Mouse (Mus musculus) midbrain, embryonic 10.5 days (tissue): ENCODE data around the gene Muc4. TPM values are rescaled to one million over a fixed set of nuclear protein-coding genes. Genes with fewer than 3 reads are reported as not detected.

ENCODE experiments used
- DNase-seq: peaks from one replicate; pipeline ENCODE4 v3.0.0-alpha.2; 2017; ENCODE audit warnings: low spot score
- H3K27ac ChIP-seq: fragments of 300-500 bp; sonication (generic); replicated peaks from 2 replicates; pipeline ENCODE4 v1.5.1; 2016; ENCODE audit warnings: mild to moderate bottlenecking
- H3K27me3 ChIP-seq: fragments of 300-500 bp; sonication (generic); 2 replicates; pipeline ENCODE4 v1.6.1; 2016; ENCODE audit warnings: low read depth, mild to moderate bottlenecking; ENCODE audit not compliant: poor library complexity, severe bottlenecking
- H3K36me3 ChIP-seq: fragments of 300-500 bp; sonication (generic); 2 replicates; pipeline ENCODE4 v1.6.1; 2016; ENCODE audit warnings: mild to moderate bottlenecking, moderate library complexity
- H3K4me1 ChIP-seq: fragments of 300-500 bp; sonication (generic); 2 replicates; pipeline ENCODE4 v1.6.1; 2016
- H3K4me3 ChIP-seq: fragments of 300-500 bp; sonication (generic); 2 replicates; pipeline ENCODE4 v1.5.1; 2016; ENCODE audit warnings: mild to moderate bottlenecking, moderate library complexity
- H3K9me3 ChIP-seq: fragments of 300-500 bp; sonication (generic); replicated peaks from 2 replicates; pipeline ENCODE4 v1.6.1; 2016; ENCODE audit warnings: mild to moderate bottlenecking
- WGBS: fragments of 180-500 bp; shearing (Covaris S2); methylation state at CpG from one replicate; pipeline ENCODE4 v1.1.7; 2016; 5-methylcytosine and 5-hydroxymethylcytosine counted together
- polyA plus RNA-seq: library from polyadenylated mRNA; unstranded; fragments of >200 nt; fragmentation: Nextera tagmentation; extraction: Ambion mirVana; gene quantifications from 2 replicates; pipeline ENCODE4 v1.2.1, GENCODE M21; 2016

The Muc4 gene
- polyA plus RNA-seq, 1 experiment from 2014 or later = 1.5 TPM

GRCm38 (mm10) chr16:32708457-32709033, 27.1 kb upstream of the Muc4 start:
- WGBS = 84% methylated on average over 10 of the region's 10 CpGs
- Histone ChIP-seq H3K4me3 (no peak overlapping the region), H3K36me3 (no peaks in the 10 kb centered on the region), H3K9me3 (no peaks in the 10 kb centered on the region), H3K27ac (peak overlapping the region; percentile 23; the same call in 1 of the 2 replicates), H3K27me3 (no peaks in the 10 kb centered on the region), H3K4me1 (peaks cover 36% of the 10 kb centered on the region)
- no peak for DNase-seq

GRCm38 (mm10) chr16:32709116-32709515, 26.6 kb upstream of the Muc4 start:
- no peaks in the 10 kb centered on the region for H3K27me3 ChIP-seq
- 89% methylated on average over 8 of the region's 8 CpGs for WGBS
- H3K27ac ChIP-seq = no peak overlapping the region
- H3K4me3 ChIP-seq = no peak overlapping the region
- no peak for DNase-seq
- peaks cover 32% of the 10 kb centered on the region for H3K4me1 ChIP-seq
- H3K9me3 ChIP-seq = no peaks in the 10 kb centered on the region
- H3K36me3 ChIP-seq = no peaks in the 10 kb centered on the region

- Histone ChIP-seq H3K4me1 (peaks cover 23% of the 10 kb centered on the region), H3K9me3 (no peaks in the 10 kb centered on the region), H3K27ac (no peak overlapping the region), H3K36me3 (no peaks in the 10 kb centered on the region), H3K27me3 (0 out of 2 replicates have a peak, but pooled peaks cover 3% of the 10 kb centered on the region), H3K4me3 (no peak overlapping the region)
- no peak for DNase-seq
- 80% methylated on average over 14 of the region's 14 CpGs for WGBS
Observed at GRCm38 (mm10) chr16:32710426-32711070, 25.1 kb upstream of the Muc4 start.

- no peak overlapping the region for H3K4me3 ChIP-seq
- H3K36me3 ChIP-seq = no peaks in the 10 kb centered on the region
- 86% methylated on average over 11 of the region's 11 CpGs for WGBS
- peaks cover 20% of the 10 kb centered on the region for H3K4me1 ChIP-seq
- H3K27me3 ChIP-seq = peaks cover 3% of the 10 kb centered on the region; the same call in 1 of the 2 replicates
- H3K9me3 ChIP-seq = no peaks in the 10 kb centered on the region
- no peak overlapping the region for H3K27ac ChIP-seq
- DNase-seq = no peak
Observed at GRCm38 (mm10) chr16:32712202-32712601, 23.5 kb upstream of the Muc4 start.

GRCm38 (mm10) chr16:32713556-32713955, 22.1 kb upstream of the Muc4 start:
- WGBS = 82% methylated on average over 6 of the region's 6 CpGs
- no peak overlapping the region for H3K27ac ChIP-seq
- H3K9me3 ChIP-seq = no peaks in the 10 kb centered on the region
- DNase-seq = no peak
- H3K4me1 ChIP-seq = peaks cover 7% of the 10 kb centered on the region
- no peak overlapping the region for H3K4me3 ChIP-seq
- peaks cover 3% of the 10 kb centered on the region; the same call in 1 of the 2 replicates for H3K27me3 ChIP-seq
- H3K36me3 ChIP-seq = no peaks in the 10 kb centered on the region

- no peaks in the 10 kb centered on the region for H3K36me3 ChIP-seq
- no peaks in the 10 kb centered on the region for H3K9me3 ChIP-seq
- no peak for DNase-seq
- peaks cover 3% of the 10 kb centered on the region; the same call in 1 of the 2 replicates for H3K27me3 ChIP-seq
- H3K4me1 ChIP-seq = no peaks in the 10 kb centered on the region
- no peak overlapping the region for H3K27ac ChIP-seq
- 29% methylated on average over 13 of the region's 13 CpGs for WGBS
- no peak overlapping the region for H3K4me3 ChIP-seq
Observed at GRCm38 (mm10) chr16:32715364-32715763, 20.3 kb upstream of the Muc4 start.

GRCm38 (mm10) chr16:32723163-32723562, 12.5 kb upstream of the Muc4 start:
- H3K9me3 ChIP-seq = no peaks in the 10 kb centered on the region
- WGBS = 82% methylated on average over 7 of the region's 7 CpGs
- H3K36me3 ChIP-seq = no peaks in the 10 kb centered on the region
- no peak for DNase-seq
- H3K4me3 ChIP-seq = no peak overlapping the region
- H3K27me3 ChIP-seq = no peaks in the 10 kb centered on the region
- no peak overlapping the region for H3K27ac ChIP-seq
- H3K4me1 ChIP-seq = no peaks in the 10 kb centered on the region

GRCm38 (mm10) chr16:32723767-32724166, 11.9 kb upstream of the Muc4 start:
- H3K27me3 ChIP-seq = no peaks in the 10 kb centered on the region
- H3K9me3 ChIP-seq = no peaks in the 10 kb centered on the region
- no peak overlapping the region for H3K27ac ChIP-seq
- no peaks in the 10 kb centered on the region for H3K36me3 ChIP-seq
- no peaks in the 10 kb centered on the region for H3K4me1 ChIP-seq
- DNase-seq = no peak
- WGBS = 85% methylated on average over 4 of the region's 4 CpGs
- no peak overlapping the region for H3K4me3 ChIP-seq

- DNase-seq = no peak
- Histone ChIP-seq H3K4me3 (no peak overlapping the region), H3K36me3 (no peaks in the 10 kb centered on the region), H3K4me1 (no peaks in the 10 kb centered on the region), H3K27ac (no peak overlapping the region), H3K27me3 (no peaks in the 10 kb centered on the region), H3K9me3 (no peaks in the 10 kb centered on the region)
- WGBS = 98% methylated on average over 2 of the region's 2 CpGs
Observed at GRCm38 (mm10) chr16:32724259-32724658, 11.4 kb upstream of the Muc4 start.

GRCm38 (mm10) chr16:32726501-32726900, 9.2 kb upstream of the Muc4 start:
- Histone ChIP-seq H3K27me3 (no peaks in the 10 kb centered on the region), H3K27ac (no peak overlapping the region), H3K36me3 (no peaks in the 10 kb centered on the region), H3K9me3 (no peaks in the 10 kb centered on the region), H3K4me3 (no peak overlapping the region), H3K4me1 (no peaks in the 10 kb centered on the region)
- no peak for DNase-seq

GRCm38 (mm10) chr16:32728240-32728639, 7.4 kb upstream of the Muc4 start:
- H3K4me1 ChIP-seq = no peaks in the 10 kb centered on the region
- H3K4me3 ChIP-seq = no peak overlapping the region
- no peaks in the 10 kb centered on the region for H3K27me3 ChIP-seq
- no peaks in the 10 kb centered on the region for H3K36me3 ChIP-seq
- H3K9me3 ChIP-seq = no peaks in the 10 kb centered on the region
- no peak overlapping the region for H3K27ac ChIP-seq
- DNase-seq = no peak

GRCm38 (mm10) chr16:32728730-32729129, 7.0 kb upstream of the Muc4 start:
- 90% methylated on average over 1 of the region's 1 CpGs for WGBS

GRCm38 (mm10) chr16:32733213-32733612, 2.5 kb upstream of the Muc4 start:
- H3K4me3 ChIP-seq = no peak overlapping the region
- 0 out of 2 replicates have a peak, but pooled peaks cover 3% of the 10 kb centered on the region for H3K9me3 ChIP-seq
- H3K4me1 ChIP-seq = peaks cover 4% of the 10 kb centered on the region; the same call in 1 of the 2 replicates
- H3K27me3 ChIP-seq = no peaks in the 10 kb centered on the region
- no peak for DNase-seq
- no peaks in the 10 kb centered on the region for H3K36me3 ChIP-seq
- WGBS = 91% methylated on average over 3 of the region's 3 CpGs
- no peak overlapping the region for H3K27ac ChIP-seq

More at GRCm38 (mm10) chr16:32728730-32729129, 7.0 kb upstream of the Muc4 start:
- Histone ChIP-seq H3K4me3 (no peak overlapping the region), H3K9me3 (no peaks in the 10 kb centered on the region), H3K4me1 (no peaks in the 10 kb centered on the region), H3K27me3 (no peaks in the 10 kb centered on the region), H3K27ac (no peak overlapping the region), H3K36me3 (no peaks in the 10 kb centered on the region)
- DNase-seq = no peak
